Mouse (Mus musculus) liver, adult 2 months (tissue): ENCODE results near the gene Plxna4.

ENCODE experiments used
- CTCF ChIP-seq: fragments of 200-500 bp; IDR thresholded peaks from 2 replicates; pipeline ENCODE4 v1.5.1; 2011; ENCODE audit warnings: low read depth, low read length, control low read depth
- POLR2A ChIP-seq: fragments of 200-500 bp; IDR thresholded peaks from 2 replicates; pipeline ENCODE4 v1.6.1; 2011; ENCODE audit warnings: low read length, control low read depth; ENCODE audit not compliant: insufficient read depth; ENCODE audit errors: extremely low read depth

- no peak for TF ChIP-seq CTCF
- no peak for TF ChIP-seq POLR2A
These were observed 143.6 kb downstream of the Plxna4 start for GRCm38 (mm10) chr6:32444393-32444792.
